Mouse (Mus musculus) gonadal fat pad, adult 2 months (tissue): ENCODE results near the gene Tpra1. TPM values are rescaled to one million over a fixed set of nuclear protein-coding genes. Genes with fewer than 3 reads are reported as not detected.

ENCODE experiments used
- DNase-seq: peaks from one replicate; pipeline ENCODE4 v3.0.0-alpha.2; 2012; ENCODE audit warnings: low read depth
- polyA plus RNA-seq: library from polyadenylated mRNA; depleted of rRNA; stranded (reverse); fragments of >200 nt; gene quantifications from 2 replicates; pipeline ENCODE4 v1.2.3, GENCODE M21; 2012; rRNA removed

Tpra1 gene
- polyA plus RNA-seq = 120 and 140 TPM in 2 replicates

DNA sequence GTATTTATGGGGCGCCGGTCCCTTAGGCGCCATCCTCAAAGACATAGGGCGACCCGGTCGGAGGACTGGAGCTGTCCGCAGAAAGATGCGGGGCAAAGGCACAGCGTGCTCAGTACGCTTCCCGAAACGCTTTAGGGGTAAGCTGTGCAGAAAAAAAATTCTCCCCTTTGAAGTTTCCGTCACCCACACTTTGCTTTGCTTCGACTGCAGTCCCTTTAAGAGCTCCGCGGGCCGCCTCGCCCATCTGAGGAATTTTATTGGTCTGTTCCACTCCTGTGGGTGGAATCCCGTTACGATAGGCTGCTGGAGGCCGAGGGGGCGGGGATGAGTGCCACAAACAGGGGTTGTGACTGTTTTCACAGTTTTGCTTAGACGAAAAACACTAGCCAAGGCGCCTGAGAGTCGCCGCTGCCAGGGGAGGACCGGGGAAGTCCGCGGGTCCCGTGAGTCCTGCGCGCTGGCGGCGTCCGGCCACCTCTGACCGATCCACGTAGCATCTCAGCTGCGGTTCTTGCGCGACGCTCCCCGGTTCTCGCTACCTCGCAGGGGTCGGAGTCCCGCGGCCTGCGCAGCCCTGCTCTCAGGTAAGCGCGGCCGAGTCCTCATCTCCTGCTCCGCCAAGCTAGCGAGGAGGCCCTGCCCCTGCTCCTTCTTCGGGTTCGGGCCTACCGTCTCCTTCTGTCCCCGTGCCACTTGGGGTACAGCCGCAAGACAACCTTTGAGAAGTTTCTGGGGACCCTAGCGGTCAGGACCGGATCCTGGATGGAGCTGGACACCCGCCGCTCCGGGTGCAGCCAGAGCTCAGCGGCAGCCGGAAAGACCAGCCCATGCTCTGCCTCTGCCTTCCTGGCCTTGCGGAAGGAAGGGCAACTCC lies at the start of gene Tpra1:
Gene Tpra1, plus strand, starts transcription at position 305 of the 874 bp plus-strand sequence.
- DNase-seq = no peak

- DNase-seq = no peak
These were observed 47.5 kb upstream of the Tpra1 start for GRCm38 (mm10) chr6:88854509-88854908.

DNA sequence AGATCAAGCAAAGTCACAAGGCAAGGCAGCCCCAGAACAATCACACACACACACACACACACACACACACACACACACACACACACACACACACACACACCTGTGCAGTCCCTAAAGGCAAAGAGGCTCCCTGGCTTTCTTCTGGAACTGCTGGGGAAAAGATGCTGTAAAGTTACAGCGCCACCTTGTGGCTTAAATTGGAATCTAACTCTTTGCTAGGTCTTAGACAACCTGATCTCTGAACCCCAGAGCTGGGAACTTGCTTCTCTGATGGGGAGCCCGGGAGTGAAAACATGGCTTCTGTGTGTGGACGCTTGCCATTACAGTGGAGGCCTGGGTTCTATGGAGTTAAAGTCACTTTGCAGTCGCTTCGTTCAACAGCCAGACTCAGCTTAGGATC lies 46.4 kb upstream of the Tpra1 start:
- no peak for DNase-seq

DNA sequence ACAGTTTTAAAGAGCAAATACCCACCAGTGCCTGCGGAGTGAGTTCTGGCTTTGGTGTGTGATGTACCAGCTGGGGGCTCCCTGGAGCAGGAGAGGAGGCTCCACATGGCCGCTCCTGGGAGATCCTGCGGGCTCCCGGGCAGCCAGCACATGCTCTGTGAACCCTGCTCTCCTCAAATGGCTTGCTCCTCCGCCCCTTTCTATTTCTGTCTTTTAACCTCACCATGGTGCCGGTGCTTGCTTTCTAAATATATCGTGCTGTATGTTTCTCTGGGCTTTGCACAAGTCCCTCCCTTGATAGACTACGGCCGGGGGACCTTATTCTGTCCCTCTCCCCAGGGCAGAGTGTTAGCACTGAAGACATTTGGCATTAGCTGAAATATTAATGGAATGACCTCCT lies 44.8 kb upstream of the Tpra1 start:
- no peak for DNase-seq

GRCm38 (mm10) chr6:88857830-88858229 lies 44.2 kb upstream of the Tpra1 start:
- no peak for DNase-seq

DNA sequence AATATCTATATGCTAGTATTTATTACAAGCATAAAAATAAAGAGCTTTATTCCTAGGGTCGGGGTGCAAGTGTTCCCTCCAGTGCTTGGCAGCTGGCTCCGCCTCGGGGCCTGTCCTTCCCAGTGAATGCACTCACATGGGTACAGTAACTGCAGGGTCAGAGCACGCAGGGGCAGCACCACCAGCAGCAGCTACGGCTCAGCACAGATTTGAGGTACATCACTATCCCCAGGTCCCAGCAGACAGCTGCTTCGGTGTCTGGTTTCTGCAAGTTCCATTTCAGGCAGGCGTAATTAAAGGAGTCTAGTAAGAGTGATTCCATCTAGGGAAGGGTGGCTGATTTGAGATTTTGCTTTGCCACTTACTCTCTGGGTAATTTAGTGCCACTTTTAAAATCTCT lies 43.7 kb upstream of the Tpra1 start:
- no peak for DNase-seq

- DNase-seq = no peak
These were observed 41.1 kb upstream of the Tpra1 start for GRCm38 (mm10) chr6:88860914-88861313.

- no peak for DNase-seq
These were observed 36.3 kb upstream of the Tpra1 start for GRCm38 (mm10) chr6:88865704-88866103.

GRCm38 (mm10) chr6:88869459-88869858 lies 32.6 kb upstream of the Tpra1 start:
- DNase-seq = no peak

DNA sequence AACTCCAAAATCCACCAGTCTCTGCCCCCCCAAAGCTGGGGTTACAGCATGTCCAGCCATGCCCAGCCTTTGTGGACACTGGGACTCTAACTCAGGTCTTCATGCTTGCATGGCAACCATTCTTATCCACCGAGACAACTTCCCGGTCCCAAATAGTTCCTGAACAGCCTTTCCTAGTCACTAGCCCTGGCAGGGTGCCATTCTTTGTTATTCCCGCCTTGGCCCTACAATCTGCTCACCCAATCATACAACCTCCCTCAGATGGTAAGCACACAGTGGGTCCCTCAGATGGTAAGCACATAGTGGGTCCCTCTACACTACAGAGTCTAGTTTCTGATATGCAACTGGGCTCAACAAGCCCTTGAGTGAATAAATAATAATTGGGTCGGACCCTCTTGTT lies 31.5 kb upstream of the Tpra1 start:
- no peak for DNase-seq

DNA sequence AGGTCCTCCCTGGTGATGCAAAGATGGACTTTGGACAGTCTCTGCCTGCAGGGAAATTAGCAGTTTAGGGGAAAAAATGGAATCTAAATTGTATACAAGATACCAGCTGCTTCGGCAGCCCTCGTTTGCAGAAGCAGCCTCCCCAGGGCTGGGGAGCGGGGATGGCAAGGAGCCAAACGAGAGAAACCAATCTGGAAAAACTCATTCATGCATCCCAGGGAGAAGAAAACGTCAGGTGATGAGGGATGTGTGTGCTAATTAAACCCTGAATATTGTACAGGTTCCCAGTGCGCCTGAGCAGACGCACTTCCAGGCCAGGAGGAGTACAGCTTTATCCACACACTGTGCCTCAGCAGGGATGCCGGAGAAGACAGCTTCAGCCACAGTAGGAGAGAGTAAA lies 30.5 kb upstream of the Tpra1 start:
- DNase-seq = no peak

DNA sequence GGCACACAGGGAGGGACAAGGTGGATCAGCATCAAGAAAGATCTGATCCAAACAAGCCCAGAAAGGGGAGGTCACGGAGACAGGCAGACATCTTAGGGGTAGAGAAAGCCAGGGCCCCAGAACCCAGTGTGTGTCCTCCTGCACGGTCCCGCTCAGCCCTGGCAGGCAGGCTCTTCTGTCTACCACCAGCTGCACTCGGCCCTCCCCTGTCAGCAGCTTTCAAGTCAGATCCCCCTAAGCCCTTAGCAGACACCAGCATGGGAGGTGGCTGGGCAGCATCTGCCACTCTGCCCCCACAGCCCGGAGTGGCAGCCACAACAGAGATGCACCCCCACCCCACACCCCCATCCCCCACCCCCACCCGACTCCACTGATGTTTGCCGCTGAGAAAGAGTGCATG lies 29.2 kb upstream of the Tpra1 start:
- no peak for DNase-seq

- DNase-seq = no peak
These were observed 27.8 kb upstream of the Tpra1 start for GRCm38 (mm10) chr6:88873965-88874867.

DNA sequence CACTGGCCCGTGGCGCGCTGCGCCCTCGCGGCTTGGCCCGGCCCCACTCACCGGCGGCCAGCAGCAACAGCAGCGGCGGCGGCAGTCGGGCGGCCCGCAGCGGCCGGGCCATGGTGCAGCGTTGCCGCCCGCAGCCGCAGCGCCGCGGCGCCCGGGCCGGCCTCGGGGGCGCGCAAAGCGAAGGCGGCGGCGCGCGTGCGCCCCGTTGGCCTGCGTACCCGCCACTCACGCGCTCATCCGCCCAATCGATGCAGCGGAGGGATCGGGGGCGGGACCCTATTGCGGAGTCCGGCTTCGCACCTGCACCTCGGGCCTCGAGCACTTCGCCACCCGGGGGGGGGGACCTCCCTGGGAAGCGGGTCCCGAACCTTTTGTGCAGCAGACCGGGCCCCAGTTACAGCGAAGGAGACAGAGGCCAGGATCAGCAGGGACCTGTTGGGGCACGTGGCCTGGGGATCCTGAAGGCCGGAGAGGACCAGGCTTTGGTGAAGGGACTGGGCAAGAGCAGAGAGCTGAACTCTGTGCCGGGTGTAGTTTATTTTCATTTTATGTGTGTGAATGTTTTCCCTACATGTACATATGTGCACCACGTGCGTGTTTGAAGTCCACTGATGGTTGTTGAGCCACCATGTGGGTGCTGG lies 27.1 kb upstream of the Tpra1 start, which contains the start of gene Podxl2:
Gene Podxl2, minus strand, starts transcription at position 177 of the 641 bp plus-strand sequence.
- DNase-seq = no peak

- DNase-seq = no peak
These were observed 22.6 kb upstream of the Tpra1 start for GRCm38 (mm10) chr6:88879471-88879870.

- DNase-seq = no peak
These were observed 20.7 kb upstream of the Tpra1 start for GRCm38 (mm10) chr6:88881334-88881733.

- DNase-seq = no peak
These were observed 17.9 kb upstream of the Tpra1 start for GRCm38 (mm10) chr6:88884195-88884594.

DNA sequence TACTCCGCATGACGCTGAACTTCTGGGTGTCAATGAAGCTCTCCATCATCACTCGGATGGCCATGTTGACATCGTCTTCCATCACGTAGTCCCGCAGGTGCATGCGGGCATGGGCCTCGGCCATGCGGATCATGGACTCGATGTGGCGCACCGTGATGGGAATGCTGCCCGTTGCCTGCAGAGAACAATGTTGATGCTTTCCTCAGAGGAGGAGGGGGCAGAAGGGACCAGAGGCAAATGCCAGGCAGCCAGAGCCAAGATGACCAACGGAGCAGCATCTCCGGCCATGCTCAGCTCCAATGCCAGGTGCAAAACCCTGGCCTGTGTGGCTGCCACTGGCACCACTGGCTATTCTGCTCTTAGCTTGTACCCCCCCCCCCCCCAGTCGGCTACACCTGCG lies 17.4 kb upstream of the Tpra1 start:
- no peak for DNase-seq

DNA sequence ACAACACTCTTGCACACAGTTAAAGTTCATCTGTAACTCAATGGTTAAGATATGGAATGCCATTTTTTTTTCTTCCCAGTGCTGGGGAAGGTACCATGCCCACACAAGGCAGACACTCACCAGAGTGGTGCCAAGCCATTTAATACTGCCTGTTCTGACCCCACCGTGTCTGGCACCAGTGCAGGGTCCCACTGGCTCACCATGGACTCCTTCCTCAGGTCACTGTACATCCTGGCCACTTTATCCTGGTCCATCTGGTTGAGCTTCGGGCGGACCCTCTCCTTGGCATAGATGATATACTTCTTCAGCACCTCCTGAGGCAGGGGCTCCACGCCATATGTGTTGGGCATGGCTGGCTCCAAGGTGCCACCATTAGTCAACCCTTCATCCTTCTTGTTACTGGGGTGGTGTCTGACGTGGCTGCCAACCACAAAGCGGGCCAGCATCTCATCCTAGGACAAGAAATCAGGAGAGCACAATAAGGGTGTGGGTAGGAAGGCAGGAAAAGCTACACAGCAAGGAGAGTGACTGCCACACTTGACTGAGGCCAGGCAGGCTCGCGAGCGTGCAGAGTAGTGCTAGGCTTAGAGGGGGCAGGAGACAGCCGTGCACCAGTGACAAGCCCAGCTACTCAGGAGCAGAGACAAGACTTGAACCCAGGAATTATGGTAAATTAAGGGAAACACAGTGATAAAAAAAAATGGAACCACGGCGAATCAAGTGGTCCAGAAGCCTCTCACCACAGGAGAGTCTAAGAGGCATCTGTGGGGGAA lies 16.2 kb upstream of the Tpra1 start:
- no peak for DNase-seq

DNA sequence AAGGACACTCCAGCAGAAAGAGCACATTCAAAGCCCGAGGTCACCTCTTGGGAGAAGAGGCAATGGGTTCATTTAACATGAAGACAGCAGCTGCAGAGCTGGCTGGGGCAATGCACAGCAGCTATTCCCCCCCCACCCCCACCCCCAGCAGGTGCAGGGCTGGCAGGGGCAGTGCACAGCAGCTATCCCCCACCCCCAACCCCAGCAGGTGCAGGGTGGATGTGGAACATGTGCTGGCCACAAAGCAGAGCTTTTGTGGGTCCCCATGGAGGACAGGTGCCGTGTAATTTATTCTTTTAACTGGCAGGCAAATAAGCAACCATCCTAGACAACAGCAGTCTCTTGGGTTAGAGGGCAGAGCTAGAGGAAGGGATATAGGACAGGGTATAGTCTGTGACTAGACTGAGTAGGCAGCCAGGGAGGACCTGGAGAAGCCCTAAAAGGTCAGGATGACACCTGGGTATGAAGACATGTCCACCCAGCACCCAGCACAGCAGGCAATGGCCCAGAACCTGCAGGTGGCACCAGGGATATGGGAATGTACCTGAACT lies 15.6 kb upstream of the Tpra1 start:
- DNase-seq = no peak

- DNase-seq = no peak
These were observed 12.5 kb upstream of the Tpra1 start for GRCm38 (mm10) chr6:88889410-88890042.
